Mouse (Mus musculus) inflammation-experienced regulatory T-cells, adult 6 months (primary cell): ENCODE results near the gene Fscn2. TPM values are rescaled to one million over a fixed set of nuclear protein-coding genes. Genes with fewer than 3 reads are reported as not detected.

Experiments
- ATAC-seq: one replicate; pipeline ENCODE4 v1.8.0; 2017
- polyA plus RNA-seq, 3 experiments: library from polyadenylated mRNA; unstranded; fragments of 100-300 nt; shearing (Covaris generic); gene quantifications; one replicate each; pipeline ENCODE4 v1.2.1; 2017

The Fscn2 gene
- polyA plus RNA-seq, 3 experiments from 2014 or later = 0.98 TPM; not detected in 2

- no peak for ATAC-seq
Measured at GRCm38 (mm10) chr11:120360062-120360461, 1.3 kb upstream of the Fscn2 start.

GRCm38 (mm10) chr11:120360755-120361154 lies 579 bp upstream of the Fscn2 start:
- ATAC-seq = no peak

GRCm38 (mm10) chr11:120362891-120363290 lies 1.6 kb downstream of the Fscn2 start:
- no peak for ATAC-seq

- no peak for ATAC-seq
Measured at GRCm38 (mm10) chr11:120366443-120367027, 5.2 kb downstream of the Fscn2 start.

GRCm38 (mm10) chr11:120369656-120370055 lies 8.3 kb downstream of the Fscn2 start:
- ATAC-seq = no peak

- ATAC-seq = no peak
Measured at GRCm38 (mm10) chr11:120373025-120373424, 11.7 kb downstream of the Fscn2 start.

GRCm38 (mm10) chr11:120373820-120374586 lies 12.7 kb downstream of the Fscn2 start:
- no peak for ATAC-seq

- no peak for ATAC-seq
Measured at GRCm38 (mm10) chr11:120375324-120375723, 14.0 kb downstream of the Fscn2 start.

- ATAC-seq = no peak
Measured at GRCm38 (mm10) chr11:120376302-120377160, 15.2 kb downstream of the Fscn2 start.

- no peak for ATAC-seq
Measured at GRCm38 (mm10) chr11:120377337-120377736, 16.0 kb downstream of the Fscn2 start.

- ATAC-seq = no peak
Measured at GRCm38 (mm10) chr11:120378031-120378610, 16.8 kb downstream of the Fscn2 start.

- ATAC-seq = peak; percentile 89
Measured at GRCm38 (mm10) chr11:120378611-120379540, 17.5 kb downstream of the Fscn2 start, which contains the start of gene Faap100. TSS of gene Faap100 (minus strand) at chr11:120378764.

GRCm38 (mm10) chr11:120380271-120380670 lies 18.9 kb downstream of the Fscn2 start:
- ATAC-seq = no peak

GRCm38 (mm10) chr11:120381157-120381556 lies 19.8 kb downstream of the Fscn2 start:
- ATAC-seq = no peak

- no peak for ATAC-seq
Measured at GRCm38 (mm10) chr11:120382509-120382908, 21.2 kb downstream of the Fscn2 start.

- no peak for ATAC-seq
Measured at GRCm38 (mm10) chr11:120386632-120387031, 25.3 kb downstream of the Fscn2 start.

GRCm38 (mm10) chr11:120387157-120387556 lies 25.8 kb downstream of the Fscn2 start:
- ATAC-seq = no peak

GRCm38 (mm10) chr11:120388580-120388979 lies 27.2 kb downstream of the Fscn2 start:
- ATAC-seq = no peak

- ATAC-seq = no peak
Measured at GRCm38 (mm10) chr11:120395661-120396060, 34.3 kb downstream of the Fscn2 start.

GRCm38 (mm10) chr11:120397602-120398001 lies 36.3 kb downstream of the Fscn2 start:
- ATAC-seq = no peak

GRCm38 (mm10) chr11:120399319-120399718 lies 38.0 kb downstream of the Fscn2 start:
- no peak for ATAC-seq

- ATAC-seq = no peak
Measured at GRCm38 (mm10) chr11:120404814-120405213, 43.5 kb downstream of the Fscn2 start.
